Mouse (Mus musculus) midbrain, embryonic 10.5 days (tissue): Measurements from ENCODE around the gene Hdgf. TPM values are rescaled to one million over a fixed set of nuclear protein-coding genes. Genes with fewer than 3 reads are reported as not detected.
"Not testable (repeated sequence)": the region's sequence is repeated elsewhere in the genome, so short reads cannot be mapped to it uniquely, and the experiment has no call there.

Experiments used
- DNase-seq: peaks from one replicate; pipeline ENCODE4 v3.0.0-alpha.2; 2017; ENCODE audit warnings: low spot score
- H3K27ac ChIP-seq: fragments of 300-500 bp; sonication (generic); replicated peaks from 2 replicates; pipeline ENCODE4 v1.5.1; 2016; ENCODE audit warnings: mild to moderate bottlenecking
- H3K27me3 ChIP-seq: fragments of 300-500 bp; sonication (generic); 2 replicates; pipeline ENCODE4 v1.6.1; 2016; ENCODE audit warnings: low read depth, mild to moderate bottlenecking; ENCODE audit not compliant: poor library complexity, severe bottlenecking
- H3K36me3 ChIP-seq: fragments of 300-500 bp; sonication (generic); 2 replicates; pipeline ENCODE4 v1.6.1; 2016; ENCODE audit warnings: mild to moderate bottlenecking, moderate library complexity
- H3K4me1 ChIP-seq: fragments of 300-500 bp; sonication (generic); 2 replicates; pipeline ENCODE4 v1.6.1; 2016
- H3K4me3 ChIP-seq: fragments of 300-500 bp; sonication (generic); 2 replicates; pipeline ENCODE4 v1.5.1; 2016; ENCODE audit warnings: mild to moderate bottlenecking, moderate library complexity
- H3K9me3 ChIP-seq: fragments of 300-500 bp; sonication (generic); replicated peaks from 2 replicates; pipeline ENCODE4 v1.6.1; 2016; ENCODE audit warnings: mild to moderate bottlenecking
- WGBS: fragments of 180-500 bp; shearing (Covaris S2); methylation state at CpG from one replicate; pipeline ENCODE4 v1.1.7; 2016; 5-methylcytosine and 5-hydroxymethylcytosine counted together
- polyA plus RNA-seq: library from polyadenylated mRNA; unstranded; fragments of >200 nt; fragmentation: Nextera tagmentation; extraction: Ambion mirVana; gene quantifications from 2 replicates; pipeline ENCODE4 v1.2.1, GENCODE M21; 2016

The Hdgf gene
- polyA plus RNA-seq, 1 experiment from 2014 or later, result 176 TPM

DNA sequence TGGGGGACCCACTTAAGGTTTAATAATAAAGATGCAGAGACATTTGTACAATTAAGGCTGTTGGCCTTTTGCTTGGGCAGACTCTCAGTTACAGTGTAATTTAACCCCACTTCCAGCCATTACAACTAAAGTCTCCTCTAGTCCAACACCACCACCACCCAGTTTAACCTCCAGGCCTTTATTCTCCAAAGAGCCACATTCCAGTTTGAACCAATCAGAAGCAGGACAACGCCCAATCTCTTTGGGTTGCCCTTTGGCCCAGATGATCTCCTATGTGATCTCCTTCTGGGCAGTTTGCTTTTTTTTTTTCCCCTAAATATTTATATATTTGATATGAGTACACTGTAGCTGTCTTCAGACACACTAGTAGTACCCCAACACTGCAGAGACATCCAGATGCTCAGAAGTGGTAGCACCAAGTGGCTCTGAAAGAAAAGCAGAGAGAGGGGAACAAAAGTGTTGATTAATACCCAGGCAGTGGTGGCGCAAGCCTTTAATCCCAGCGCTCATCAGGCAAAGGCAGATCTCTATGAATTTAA, 12.7 kb upstream of the Hdgf start:
- no peak overlapping the region for H3K27ac ChIP-seq
- peaks cover under 1% of the 10 kb centered on the region; the same call in 1 of the 2 replicates for H3K9me3 ChIP-seq
- H3K36me3 ChIP-seq, result no peaks in the 10 kb centered on the region
- H3K4me3 ChIP-seq, result no peak overlapping the region
- H3K4me1 ChIP-seq, result no peaks in the 10 kb centered on the region
- H3K27me3 ChIP-seq, result no peaks in the 10 kb centered on the region
- 73% methylated on average over 3 of the region's 3 CpGs for WGBS
- no peak for DNase-seq

DNA sequence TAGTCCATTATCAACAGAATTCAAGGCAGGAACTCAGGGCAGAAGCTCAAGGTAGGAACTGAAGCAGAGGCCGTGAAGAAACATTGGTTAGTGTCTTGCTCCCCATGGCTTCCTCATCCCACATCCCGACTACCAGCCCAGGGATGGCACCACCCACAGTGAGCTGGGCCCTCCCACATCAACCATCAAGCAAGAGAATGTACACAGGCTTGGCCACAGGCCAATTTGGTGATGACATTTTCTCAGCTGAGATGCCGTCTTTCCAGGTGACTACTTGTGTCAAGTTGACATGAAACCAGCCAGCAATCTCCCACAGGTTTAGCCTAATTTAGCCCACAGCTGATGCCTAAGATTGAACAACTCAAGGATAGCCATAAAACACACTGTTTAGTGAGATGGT, 6.9 kb upstream of the Hdgf start:
- no peaks in the 10 kb centered on the region for H3K27me3 ChIP-seq
- no peak for DNase-seq
- 71% methylated on average over 3 of the region's 3 CpGs for WGBS
- H3K27ac ChIP-seq, result no peak overlapping the region
- H3K36me3 ChIP-seq, result no peaks in the 10 kb centered on the region
- no peaks in the 10 kb centered on the region for H3K9me3 ChIP-seq
- no peak overlapping the region for H3K4me3 ChIP-seq
- peaks cover 3% of the 10 kb centered on the region; the same call in 1 of the 2 replicates for H3K4me1 ChIP-seq

DNA sequence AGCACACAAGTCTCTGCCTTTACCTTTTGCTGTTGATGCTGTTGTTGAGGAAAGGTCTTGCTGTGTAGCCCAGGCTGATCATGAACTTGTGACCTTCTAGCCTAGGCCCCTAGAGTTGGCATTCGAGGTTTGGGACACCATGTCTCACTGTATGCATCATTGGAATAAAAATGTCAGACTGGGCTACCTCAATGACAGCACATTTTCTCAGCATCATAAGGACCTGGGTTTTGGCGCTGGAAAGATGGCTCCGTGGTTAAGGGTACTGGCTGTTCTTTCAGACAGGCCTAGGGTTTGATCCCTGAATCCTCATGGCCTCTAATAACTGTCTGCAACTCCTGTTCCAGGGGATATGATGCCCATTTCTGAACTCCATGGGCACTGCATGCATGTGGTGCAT, 6.3 kb upstream of the Hdgf start:
- H3K4me3 ChIP-seq, result no peak overlapping the region
- no peaks in the 10 kb centered on the region for H3K9me3 ChIP-seq
- DNase-seq, result no peak
- no peaks in the 10 kb centered on the region for H3K36me3 ChIP-seq
- peaks cover 3% of the 10 kb centered on the region; the same call in 1 of the 2 replicates for H3K4me1 ChIP-seq
- H3K27me3 ChIP-seq, result no peaks in the 10 kb centered on the region
- no peak overlapping the region for H3K27ac ChIP-seq
- WGBS, result 85% methylated on average over 3 of the region's 3 CpGs

DNA sequence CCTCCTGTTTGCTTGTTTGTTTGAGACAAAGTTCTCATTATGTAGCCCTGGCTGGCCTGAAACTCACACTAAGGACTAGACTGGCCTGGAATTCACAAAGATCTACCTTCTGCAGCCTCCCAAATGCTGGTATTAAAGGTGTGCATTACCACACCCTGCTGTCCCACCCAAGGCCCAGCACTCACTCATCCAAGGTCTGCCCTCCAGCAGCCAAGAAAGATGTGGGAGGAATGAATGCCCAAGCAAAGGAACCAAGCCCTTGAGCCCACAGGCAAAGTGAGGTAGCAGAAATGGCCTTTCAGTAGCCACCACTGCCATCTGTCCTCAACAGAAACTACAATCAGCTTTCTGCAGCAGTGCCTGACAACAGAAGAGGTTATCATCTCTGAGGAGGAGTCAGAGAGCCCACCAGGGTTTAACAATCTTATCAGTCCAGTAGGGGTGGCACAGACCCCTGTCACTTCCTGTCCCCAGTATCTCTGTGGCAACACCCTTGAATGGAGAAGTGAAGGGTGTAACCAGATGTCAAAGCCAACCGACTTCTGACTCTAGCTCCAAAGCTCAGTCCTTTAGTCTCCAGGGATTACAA, 5.0 kb upstream of the Hdgf start:
- peaks cover 8% of the 10 kb centered on the region; the same call in 1 of the 2 replicates for H3K4me1 ChIP-seq

DNA sequence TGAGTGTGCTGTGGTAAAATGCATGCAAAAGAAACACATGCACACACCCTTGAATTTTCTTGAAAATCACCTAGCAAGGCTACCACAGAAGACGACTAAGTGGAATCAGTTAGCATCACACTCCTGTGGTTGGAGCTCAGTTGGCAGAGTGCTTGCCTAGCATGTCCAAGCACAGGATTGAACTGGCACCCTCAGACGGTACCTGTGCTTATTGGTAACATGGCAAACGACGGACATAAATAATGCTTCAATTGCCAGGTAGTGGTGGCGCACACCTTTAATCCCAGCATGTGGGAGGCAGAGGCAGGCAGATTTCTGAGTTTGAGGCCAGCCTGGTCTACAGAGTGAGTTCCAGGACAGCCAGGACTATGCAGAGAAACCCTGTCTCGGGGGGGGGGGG, 4.2 kb upstream of the Hdgf start:
- not testable (repeated sequence) for H3K4me1 ChIP-seq, H3K27ac ChIP-seq, H3K36me3 ChIP-seq

More for the DNA sequence above, 5.0 kb upstream of the Hdgf start:
- Histone ChIP-seq H3K9me3 (no peaks in the 10 kb centered on the region), H3K36me3 (no peaks in the 10 kb centered on the region), H3K27ac (peak overlapping the region; percentile 55), H3K4me3 (peak overlapping the region; percentile 3; the same call in 1 of the 2 replicates), H3K27me3 (no peaks in the 10 kb centered on the region)
- DNase-seq, result no peak
- 65% methylated on average over 1 of the region's 1 CpGs for WGBS

DNA sequence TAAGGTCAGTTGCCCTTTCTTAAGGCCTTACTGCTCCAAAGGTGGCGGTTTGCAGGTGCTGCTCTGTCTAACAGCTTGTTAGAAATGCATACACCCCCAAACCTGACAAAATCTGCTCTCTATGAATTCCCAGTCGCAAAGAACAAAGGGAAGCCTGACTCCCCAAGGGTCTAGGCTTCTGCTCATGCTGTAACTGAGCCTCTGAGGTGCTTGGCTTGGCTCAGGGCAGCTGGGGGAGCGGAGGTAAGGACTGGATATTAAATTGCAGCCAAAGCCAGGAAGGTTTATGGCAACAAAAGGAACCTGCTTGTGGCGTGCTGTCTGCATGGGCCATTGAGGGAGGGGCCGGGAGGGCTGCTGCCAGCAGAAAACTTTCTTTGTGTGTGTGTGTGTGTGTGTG, 2.3 kb upstream of the Hdgf start:
- Histone ChIP-seq H3K4me3 (no peak overlapping the region), H3K27me3 (no peaks in the 10 kb centered on the region), H3K27ac (0 out of 2 replicates have a peak overlapping the region, but pooled peaks have one; percentile 38), H3K9me3 (no peaks in the 10 kb centered on the region), H3K36me3 (no peaks in the 10 kb centered on the region), H3K4me1 (peaks cover 27% of the 10 kb centered on the region)
- no peak for DNase-seq
- WGBS, result 55% methylated on average over 5 of the region's 5 CpGs

More for the DNA sequence above, 4.2 kb upstream of the Hdgf start:
- H3K9me3 ChIP-seq, H3K27me3 ChIP-seq, DNase-seq, H3K4me3 ChIP-seq: not testable (repeated sequence)
- WGBS, result 78% methylated on average over 6 of the region's 6 CpGs

DNA sequence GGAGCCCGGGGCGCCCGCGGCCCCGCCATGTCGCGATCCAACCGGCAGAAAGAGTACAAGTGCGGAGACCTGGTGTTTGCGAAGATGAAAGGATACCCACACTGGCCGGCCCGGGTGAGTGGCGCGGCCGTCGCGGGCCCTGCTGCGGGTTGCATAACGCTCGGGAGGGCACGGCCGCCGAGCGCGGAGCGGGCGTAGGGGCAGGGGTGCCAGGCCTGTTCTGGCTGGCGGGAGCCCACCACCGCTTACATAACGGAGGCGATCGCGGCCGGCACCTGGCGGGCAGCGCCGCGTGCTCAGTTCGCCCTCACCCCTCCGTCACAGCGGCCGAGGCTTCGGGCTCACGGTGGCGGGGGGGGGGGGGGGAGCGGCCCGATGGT, 470 bp downstream of the Hdgf start:
- WGBS, result under 1% methylated on average over 44 of the region's 47 CpGs
- H3K27ac ChIP-seq, result peak overlapping the region; percentile 96
- no peaks in the 10 kb centered on the region for H3K9me3 ChIP-seq
- no peaks in the 10 kb centered on the region for H3K27me3 ChIP-seq
- no peaks in the 10 kb centered on the region; the same call in 1 of the 2 replicates for H3K36me3 ChIP-seq
- peaks cover 55% of the 10 kb centered on the region for H3K4me1 ChIP-seq
- H3K4me3 ChIP-seq, result peak overlapping the region; percentile 80
- DNase-seq, result peak; percentile 63

DNA sequence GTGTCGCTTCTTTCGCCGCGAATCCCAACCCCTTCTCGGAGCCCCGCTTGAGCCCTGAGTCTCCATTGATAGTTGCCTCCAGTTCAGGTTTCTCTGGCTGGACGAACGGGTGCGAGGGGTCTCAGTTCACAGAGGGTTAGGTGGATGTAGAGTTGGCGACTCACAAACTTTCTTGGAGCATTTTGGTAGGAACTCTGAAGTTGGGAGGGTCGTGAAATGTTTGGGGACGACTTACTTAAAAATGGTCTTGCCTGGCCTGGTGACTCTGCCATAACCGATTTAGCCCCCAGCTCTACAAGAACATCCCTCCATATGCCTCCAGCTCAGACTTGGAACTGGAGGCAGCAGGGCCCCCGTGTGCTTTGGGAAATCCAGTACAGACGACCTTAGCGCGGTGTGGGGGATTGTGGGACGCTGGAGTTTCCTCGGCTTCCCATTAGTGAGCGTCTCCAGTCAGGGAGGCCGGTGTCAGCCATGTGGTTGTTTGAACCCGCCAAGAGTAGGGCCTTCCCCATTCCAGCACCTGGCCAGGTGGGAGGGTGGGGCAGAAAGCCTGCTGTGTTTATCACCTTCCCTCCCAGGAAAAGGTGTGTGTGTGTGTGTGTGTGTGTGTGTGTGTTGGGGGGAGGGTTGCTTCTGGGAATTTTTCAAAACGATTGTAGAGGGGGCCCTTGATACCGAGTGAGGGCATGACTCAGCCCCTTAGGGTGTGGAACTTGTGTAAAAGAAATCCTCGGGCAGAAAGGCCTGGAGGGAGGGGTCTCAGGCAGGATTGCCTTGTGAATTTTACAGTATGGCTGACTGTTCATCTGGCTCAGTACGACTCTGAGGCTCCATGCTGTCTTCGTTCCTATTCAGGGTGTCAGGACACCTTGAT, 1.1 kb downstream of the Hdgf start:
- Histone ChIP-seq H3K9me3 (no peaks in the 10 kb centered on the region), H3K4me3 (peak overlapping the region; percentile 80), H3K27ac (peak overlapping the region; percentile 96), H3K4me1 (peaks cover 61% of the 10 kb centered on the region), H3K27me3 (no peaks in the 10 kb centered on the region), H3K36me3 (no peaks in the 10 kb centered on the region; the same call in 1 of the 2 replicates)
- peak; percentile 47 for DNase-seq
- under 1% methylated on average over 27 of the region's 27 CpGs for WGBS

DNA sequence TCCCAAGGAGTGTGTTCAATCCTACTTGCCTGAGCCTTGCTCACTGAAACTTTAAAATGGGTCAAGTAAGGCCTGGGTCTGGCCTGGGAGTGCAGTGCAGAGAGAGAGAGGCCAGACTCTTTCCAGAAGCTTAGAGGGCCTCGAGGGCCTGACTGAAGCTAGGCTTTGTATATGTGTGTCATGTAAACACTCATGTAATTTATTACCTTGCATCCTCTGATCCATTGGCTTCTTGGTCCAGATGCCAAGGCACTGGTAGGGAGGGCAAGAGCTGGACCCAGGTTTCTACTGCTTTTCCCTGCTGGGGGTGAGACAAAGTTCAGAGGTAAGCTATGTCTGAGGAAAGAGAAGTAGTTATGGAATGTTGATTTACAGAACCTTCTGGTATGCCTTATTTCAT, 1.8 kb downstream of the Hdgf start:
- H3K4me3 ChIP-seq, result peak overlapping the region; percentile 80
- H3K4me1 ChIP-seq, result peaks cover 67% of the 10 kb centered on the region
- peak overlapping the region; percentile 96 for H3K27ac ChIP-seq
- peaks cover 4% of the 10 kb centered on the region for H3K36me3 ChIP-seq
- H3K27me3 ChIP-seq, result no peaks in the 10 kb centered on the region
- no peaks in the 10 kb centered on the region for H3K9me3 ChIP-seq
- 10% methylated on average over 1 of the region's 1 CpGs for WGBS
- DNase-seq, result no peak

DNA sequence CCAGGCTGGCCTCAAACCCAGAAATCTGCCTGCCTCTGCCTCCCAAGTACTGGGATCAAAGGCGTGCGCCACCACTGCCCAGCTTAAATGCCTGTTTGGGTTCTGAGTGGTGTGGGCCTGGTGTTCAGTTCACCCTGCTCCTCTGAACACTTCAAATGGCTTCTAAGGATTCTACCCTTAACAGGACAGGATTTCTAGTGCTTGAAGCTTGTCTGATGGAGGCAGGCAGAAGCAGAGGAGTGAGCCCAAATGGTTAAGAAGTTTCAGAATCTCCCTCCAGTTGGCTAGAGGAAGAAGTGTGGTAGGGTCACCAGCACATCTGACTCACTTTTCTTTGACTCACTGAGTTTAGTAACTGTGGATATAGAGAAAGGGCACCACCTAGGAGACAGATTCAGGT, 3.3 kb downstream of the Hdgf start:
- Histone ChIP-seq H3K36me3 (peaks cover 19% of the 10 kb centered on the region), H3K27me3 (no peaks in the 10 kb centered on the region), H3K4me3 (peak overlapping the region; percentile 80), H3K9me3 (no peaks in the 10 kb centered on the region), H3K4me1 (peaks cover 65% of the 10 kb centered on the region), H3K27ac (peak overlapping the region; percentile 90)
- WGBS, result 85% methylated on average over 2 of the region's 2 CpGs
- DNase-seq, result no peak

DNA sequence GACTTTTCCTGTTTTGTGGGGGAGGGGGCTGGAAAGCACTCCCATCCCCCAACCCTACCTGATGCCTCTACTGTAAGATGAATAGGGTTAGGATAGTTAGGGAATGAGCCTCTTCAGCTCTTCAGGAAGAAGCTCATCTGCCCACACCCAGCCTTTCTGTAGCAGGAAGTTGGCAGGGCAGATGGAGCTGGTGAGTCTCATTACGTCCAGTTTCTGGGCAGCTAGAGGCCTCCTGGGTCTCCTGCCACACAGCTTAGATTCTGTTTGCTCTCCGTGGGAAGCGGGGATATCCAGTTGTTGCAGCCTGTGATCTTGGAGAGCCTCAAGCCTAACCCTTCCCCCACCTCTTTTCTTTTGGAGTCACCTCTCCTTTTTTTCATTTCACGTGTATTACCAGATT, 3.8 kb downstream of the Hdgf start:
- Histone ChIP-seq H3K4me3 (peak overlapping the region; percentile 80), H3K4me1 (peaks cover 65% of the 10 kb centered on the region), H3K27ac (peak overlapping the region; percentile 90), H3K9me3 (no peaks in the 10 kb centered on the region), H3K27me3 (no peaks in the 10 kb centered on the region), H3K36me3 (peaks cover 24% of the 10 kb centered on the region)
- WGBS, result 2% methylated on average over 4 of the region's 4 CpGs
- no peak for DNase-seq

DNA sequence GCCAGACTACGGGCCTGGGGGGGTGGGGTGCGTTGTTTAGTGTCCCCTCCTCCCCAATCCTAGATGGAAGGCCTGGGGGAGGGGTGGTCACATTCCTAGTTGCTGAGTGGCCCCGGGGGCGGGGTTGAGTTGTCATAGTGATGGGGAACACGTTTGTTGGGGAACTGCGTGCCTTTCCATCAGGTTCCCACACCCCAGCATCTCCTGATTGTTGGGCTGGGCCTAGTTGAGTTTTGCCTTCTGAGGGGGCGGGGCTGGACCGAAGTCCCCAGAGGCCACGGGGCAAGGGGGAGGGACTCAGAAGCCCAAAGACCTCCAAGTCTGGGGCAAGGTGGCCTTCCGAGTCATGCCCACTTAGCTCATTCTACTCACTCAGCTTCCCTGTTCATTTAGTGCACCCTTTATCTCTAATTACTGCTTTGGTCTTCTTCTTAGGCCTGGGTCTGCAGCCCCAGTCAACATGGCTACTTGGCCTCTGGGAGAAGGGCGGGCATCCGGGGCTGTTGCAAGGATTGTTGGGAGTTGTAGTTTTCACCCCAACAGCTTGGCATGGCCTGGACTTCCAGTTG, 4.5 kb downstream of the Hdgf start:
- DNase-seq, result peak; percentile 85
- Histone ChIP-seq H3K9me3 (no peaks in the 10 kb centered on the region), H3K4me3 (peak overlapping the region; percentile 80), H3K4me1 (peaks cover 64% of the 10 kb centered on the region), H3K36me3 (peaks cover 32% of the 10 kb centered on the region), H3K27ac (peak overlapping the region; percentile 90), H3K27me3 (no peaks in the 10 kb centered on the region)
- WGBS, result 4% methylated on average over 12 of the region's 12 CpGs
